Mouse (Mus musculus) layer of hippocampus, adult 2 months (tissue): Measurements from ENCODE around the gene Chrm1. TPM values are rescaled to one million over a fixed set of nuclear protein-coding genes. Genes with fewer than 3 reads are reported as not detected.
"Not testable (repeated sequence)": the region's sequence is repeated elsewhere in the genome, so short reads cannot be mapped to it uniquely, and the experiment has no call there.

Experiments
- DNase-seq, 2 experiments: peaks; one replicate each; pipeline ENCODE4 v3.0.0; 2022; ENCODE audit warnings: low spot score in 2 of 2
- H3K27ac ChIP-seq: fragments of 200-600 bp; 2 replicates; pipeline ENCODE4 v1.8.1; 2022
- H3K4me3 ChIP-seq: fragments of 200-600 bp; 2 replicates; pipeline ENCODE4 v1.8.1; 2022; ENCODE audit warnings: mild to moderate bottlenecking
- CTCF ChIP-seq: fragments of 200-600 bp; conservative IDR thresholded peaks from 2 replicates; pipeline ENCODE4 v1.8.1; 2022; ENCODE audit warnings: antibody characterized with exemption, mild to moderate bottlenecking, moderate library complexity
- total RNA-seq, 2 experiments: library from RNA; stranded (reverse); gene quantifications; 2 replicates each; pipeline ENCODE4 v1.2.3; 2021

Chrm1 gene
- total RNA-seq, 2 experiments from 2014 or later, result 179 to 190 TPM

DNA sequence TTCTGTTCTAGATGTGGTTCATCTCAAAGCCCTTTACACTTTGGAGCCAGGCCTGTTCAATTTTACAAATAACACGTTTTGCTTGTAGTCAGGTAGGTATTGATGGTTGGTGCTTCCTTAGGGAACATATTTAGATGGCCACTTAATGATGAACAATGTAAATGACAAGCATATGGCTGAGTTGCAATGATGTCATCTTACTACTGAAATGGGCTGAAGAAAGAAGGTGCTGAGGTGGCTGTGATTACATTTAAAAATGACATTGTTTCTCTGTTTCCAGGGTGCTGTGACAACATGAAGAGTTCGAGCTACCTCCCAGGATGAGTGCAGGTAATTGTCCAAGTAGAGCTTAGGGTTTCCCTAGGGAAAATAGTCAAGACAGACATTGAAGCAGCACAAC lies 60.8 kb downstream of the Chrm1 start:
- peak overlapping the region; percentile 71 for H3K4me3 ChIP-seq
- TF ChIP-seq CTCF, result no peak
- no peak overlapping the region; the same call in 1 of the 2 replicates for H3K27ac ChIP-seq
- DNase-seq, result no peak

DNA sequence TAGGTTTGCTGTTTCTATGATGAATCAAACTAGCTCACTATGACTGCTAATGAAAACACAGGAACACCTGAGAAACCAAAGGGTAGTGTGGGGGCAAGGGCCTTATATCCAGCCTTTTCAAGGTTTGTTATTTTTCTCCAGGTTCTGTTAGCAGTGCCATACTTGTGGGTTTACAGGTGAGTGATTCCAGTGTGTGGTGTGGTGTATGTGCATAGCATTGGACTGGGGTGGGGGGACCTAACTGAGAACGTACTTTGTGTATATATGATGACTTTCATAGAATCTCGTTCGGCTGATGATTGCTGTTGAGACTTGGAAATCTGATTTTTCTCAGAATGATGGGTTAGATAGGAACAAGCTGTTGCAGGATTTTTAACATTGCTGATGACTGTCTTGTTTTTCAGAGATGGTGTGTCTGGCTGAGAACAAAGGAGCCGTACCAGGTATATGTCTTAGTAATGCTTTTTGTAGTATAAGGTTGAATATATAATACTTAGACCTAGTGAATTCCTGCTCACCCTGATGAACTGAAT lies 61.6 kb downstream of the Chrm1 start:
- no peak for DNase-seq
- no peak overlapping the region for H3K4me3 ChIP-seq
- H3K27ac ChIP-seq, result no peak overlapping the region
- no peak for TF ChIP-seq CTCF

DNA sequence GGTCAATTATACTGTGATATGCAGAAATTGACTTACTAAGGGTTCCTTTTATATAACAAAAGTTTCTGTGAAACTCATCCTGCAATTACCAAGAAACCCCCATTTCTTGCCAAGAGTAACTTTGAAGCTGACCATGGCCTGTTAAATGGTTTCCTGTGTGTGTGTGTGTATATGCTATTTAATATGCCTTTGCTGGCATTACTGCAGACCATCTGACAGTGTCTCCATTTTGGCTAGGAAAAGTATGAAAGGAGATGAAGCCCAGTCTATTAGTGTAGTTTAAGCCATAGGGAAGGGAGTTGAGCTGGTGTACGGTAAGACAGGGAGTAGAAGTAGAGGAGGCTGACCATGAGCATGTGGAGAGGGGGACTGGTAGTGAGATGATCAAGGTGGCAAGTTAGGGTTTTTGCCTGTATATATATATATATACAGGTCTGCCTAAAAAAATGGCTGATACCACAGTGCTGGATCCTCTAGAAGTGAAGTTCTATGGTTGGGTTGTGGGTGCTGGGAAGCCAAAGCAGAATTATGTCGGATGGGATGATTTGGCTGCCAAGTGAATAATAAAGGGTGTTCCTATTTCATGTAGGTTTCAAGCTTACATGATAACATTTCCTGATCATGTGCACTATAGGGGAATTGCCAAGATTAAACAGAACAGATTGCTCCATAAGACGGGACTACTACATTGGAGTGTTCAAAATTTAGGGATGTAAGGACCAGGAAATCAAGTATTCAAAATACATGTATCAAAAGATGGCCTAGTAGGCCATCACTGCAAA lies 63.2 kb downstream of the Chrm1 start:
- no peak for DNase-seq
- no peak for TF ChIP-seq CTCF
- Histone ChIP-seq H3K27ac (no peak overlapping the region), H3K4me3 (no peak overlapping the region)

DNA sequence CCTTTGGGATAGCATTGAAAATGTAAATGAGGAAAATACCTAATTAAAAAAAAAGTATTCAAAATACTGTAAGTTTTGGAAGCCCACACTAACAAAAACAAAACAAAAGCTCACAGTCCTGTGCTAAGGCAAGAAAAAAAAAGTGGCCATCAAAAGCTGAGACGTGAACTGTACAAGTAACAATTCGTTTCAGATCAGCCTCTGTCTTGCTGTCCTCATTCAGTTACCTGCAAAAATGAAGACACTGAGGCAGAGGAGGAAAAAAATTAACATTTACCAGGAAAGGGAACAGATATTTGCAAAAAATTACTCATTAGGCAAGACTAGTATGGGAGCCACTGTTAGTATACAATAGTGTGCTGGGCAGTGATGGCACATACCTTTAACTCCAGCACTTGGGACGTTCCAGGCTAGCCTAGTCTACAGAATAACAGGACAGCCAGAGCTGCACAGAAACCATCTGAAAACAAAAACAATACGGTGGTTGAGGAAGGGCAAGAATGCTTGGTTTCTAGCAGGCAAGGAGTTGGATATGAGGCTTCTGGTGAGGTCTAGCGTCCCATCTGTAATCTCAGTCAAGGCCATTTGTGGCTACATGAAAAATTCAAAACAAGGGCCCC lies 64.0 kb downstream of the Chrm1 start:
- no peak for DNase-seq
- H3K27ac ChIP-seq, result no peak overlapping the region
- TF ChIP-seq CTCF, result no peak
- no peak overlapping the region for H3K4me3 ChIP-seq

- not testable (repeated sequence) for H3K27ac ChIP-seq, H3K4me3 ChIP-seq, DNase-seq
These were observed 64.9 kb downstream of the Chrm1 start for GRCm38 (mm10) chr19:8728335-8729099.

Other genes starting within 250 kb of the Chrm1 start
- gene Slc22a8, start 72.5 kb upstream of the Chrm1 start, total RNA-seq, result 1 to 10 TPM; 6.6 to 9.7 TPM
- 1 to 10 TPM; 2.2 to 2.8 TPM for gene Slc22a6, start 45.8 kb upstream of the Chrm1 start, total RNA-seq
- 100 to 1,000 TPM; 149 to 151 TPM for gene Slc3a2, start 59.6 kb downstream of the Chrm1 start, total RNA-seq
- 10 to 100 TPM; 47.4 to 55.0 TPM for gene Wdr74, start 72.0 kb downstream of the Chrm1 start, total RNA-seq
- 1 to 10 TPM; 1.5 to 3.4 TPM for gene 1700092M07Rik, start 76.9 kb downstream of the Chrm1 start, total RNA-seq
- 10 to 100 TPM; 69.5 to 78.4 TPM for gene Stx5a, start 77.6 kb downstream of the Chrm1 start, total RNA-seq
- gene Nxf1, start 93.3 kb downstream of the Chrm1 start, total RNA-seq, result 100 to 1,000 TPM; 102 to 106 TPM
- 10 to 100 TPM; 75.4 to 82.7 TPM for gene Tmem223, start 107.2 kb downstream of the Chrm1 start, total RNA-seq
- 1 to 10 TPM; 7.4 to 7.7 TPM for gene Tmem179b, start 110.7 kb downstream of the Chrm1 start, total RNA-seq
- gene Taf6l, start 122.6 kb downstream of the Chrm1 start, total RNA-seq, result 10 to 100 TPM; 15.7 to 18.4 TPM
- gene Polr2g, start 134.8 kb downstream of the Chrm1 start, total RNA-seq, result 100 to 1,000 TPM; 113 to 120 TPM
- gene Zbtb3, start 138.8 kb downstream of the Chrm1 start, total RNA-seq, result 1 to 10 TPM; 5.8 to 6.5 TPM
- 10 to 100 TPM; 36.5 to 37.9 TPM for gene Ttc9c, start 155.5 kb downstream of the Chrm1 start, total RNA-seq
- 100 to 1,000 TPM; 123 to 127 TPM for gene Hnrnpul2, start 156.2 kb downstream of the Chrm1 start, total RNA-seq
- gene AC129217.1, start 166.0 kb downstream of the Chrm1 start, total RNA-seq, result 1 to 10 TPM in 1 of 2 experiments, not detected in 1; 3.4 TPM
- 100 to 1,000 TPM; 101 TPM for gene Bscl2, start 173.7 kb downstream of the Chrm1 start, total RNA-seq
- 100 to 1,000 TPM; 160 TPM for gene Gng3, start 175.4 kb downstream of the Chrm1 start, total RNA-seq
- gene Lrrn4cl, start 187.0 kb downstream of the Chrm1 start, total RNA-seq, result under 1 TPM; 0.32 to 0.44 TPM
- 100 to 1,000 TPM in 1 of 2 experiments, 10 to 100 TPM in 1; 93.5 to 100 TPM for gene Ubxn1, start 207.7 kb downstream of the Chrm1 start, total RNA-seq
- 10 to 100 TPM; 32.5 to 32.8 TPM for gene Uqcc3, start 217.1 kb downstream of the Chrm1 start, total RNA-seq
- gene Lbhd1, start 219.9 kb downstream of the Chrm1 start, total RNA-seq, result 1 to 10 TPM; 4.8 to 6.6 TPM
- gene Gm49403, start 220.1 kb downstream of the Chrm1 start, total RNA-seq, result not detected
- gene 1810009A15Rik, start 225.1 kb downstream of the Chrm1 start, total RNA-seq, result 10 to 100 TPM; 25.3 to 30.0 TPM
- 1 to 10 TPM; 2.0 to 2.9 TPM for gene Gm49416, start 225.1 kb downstream of the Chrm1 start, total RNA-seq
- 10 to 100 TPM; 24.4 to 25.6 TPM for gene Ints5, start 229.2 kb downstream of the Chrm1 start, total RNA-seq
- gene Ganab, start 234.3 kb downstream of the Chrm1 start, total RNA-seq, result 100 to 1,000 TPM; 114 to 118 TPM